Mouse (Mus musculus) kidney, adult 9 months (tissue): ENCODE results near the gene Sowaha.
A peak's percentile ranks its signal among the peaks of the same experiment; 100 is the strongest.

Experiments used
- DNase-seq: peaks from one replicate; pipeline ENCODE4 v3.0.0; 2022

Sowaha gene

DNA sequence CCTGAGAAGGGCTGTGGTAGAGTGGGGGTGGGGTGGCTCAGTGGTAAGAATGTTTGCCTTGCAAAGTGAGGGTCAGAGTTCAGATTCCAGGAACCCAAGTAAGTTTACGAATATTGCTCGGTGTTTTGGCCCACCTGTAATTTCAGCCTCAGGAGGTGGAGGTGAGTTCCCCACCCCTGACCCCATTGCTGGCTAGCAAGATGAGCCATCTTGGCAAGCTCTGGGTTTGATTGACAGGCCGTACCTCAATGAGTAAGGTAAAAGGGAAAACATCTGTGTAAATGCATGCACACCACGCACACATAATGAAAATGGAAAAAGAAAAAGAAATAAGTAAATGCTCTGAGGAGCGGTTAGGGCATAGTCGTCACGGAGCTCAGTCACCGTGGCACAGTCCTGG is 24.3 kb upstream of the Sowaha start:
- DNase-seq, result no peak

DNA sequence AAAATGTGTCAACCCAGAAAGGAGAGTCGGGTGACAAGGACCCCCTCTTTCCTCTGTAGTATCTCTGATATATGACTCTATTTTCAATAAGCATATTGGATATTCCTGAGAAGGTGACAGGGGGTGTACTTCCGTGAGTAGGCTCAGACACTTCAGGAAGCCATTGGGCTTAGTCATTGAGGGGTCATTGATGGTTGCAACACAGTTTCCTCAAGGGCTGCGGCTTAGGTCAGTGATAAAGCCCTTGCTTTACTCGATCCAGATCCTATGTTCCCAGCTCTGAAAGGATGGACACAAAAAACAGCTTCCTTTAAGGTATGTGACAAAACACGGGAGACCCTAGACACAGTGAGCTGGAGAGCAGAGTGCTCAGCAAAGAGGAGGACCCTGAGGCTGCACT is 23.7 kb upstream of the Sowaha start:
- DNase-seq, result no peak

DNA sequence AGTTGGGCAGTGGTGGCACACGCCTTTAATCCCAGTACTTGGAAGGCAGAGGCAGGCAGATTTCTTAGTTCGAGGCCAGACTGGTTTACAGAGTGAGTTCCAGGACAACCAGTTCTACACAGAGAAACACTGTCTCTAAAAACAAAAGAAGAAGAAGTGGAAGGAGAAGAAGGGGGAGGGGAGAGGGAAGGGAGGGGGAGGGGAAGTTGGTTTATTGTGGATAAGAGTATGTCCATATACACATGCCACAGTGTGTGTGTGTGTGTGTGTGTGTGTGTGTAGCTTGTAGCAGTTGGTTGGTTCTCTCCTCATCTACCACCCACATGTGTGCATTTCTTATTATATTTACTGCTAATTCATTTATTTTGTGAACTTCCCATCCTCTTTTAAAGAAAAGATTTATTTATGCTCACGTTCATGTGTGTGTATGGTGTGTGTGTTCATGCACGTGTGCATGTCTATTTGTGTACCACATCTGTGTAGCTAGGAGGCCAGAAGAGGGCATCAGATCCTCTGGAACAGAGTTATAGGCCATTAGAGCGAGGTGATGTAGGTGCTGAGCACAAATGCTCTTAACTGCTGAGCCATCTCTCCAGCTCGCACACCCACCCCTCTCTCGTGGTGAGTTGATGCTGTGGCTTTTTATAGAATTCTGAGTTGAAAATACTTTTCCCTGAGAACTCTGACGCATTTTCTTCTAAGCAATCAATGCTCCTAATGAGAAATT is 22.1 kb upstream of the Sowaha start:
- DNase-seq, result no peak

DNA sequence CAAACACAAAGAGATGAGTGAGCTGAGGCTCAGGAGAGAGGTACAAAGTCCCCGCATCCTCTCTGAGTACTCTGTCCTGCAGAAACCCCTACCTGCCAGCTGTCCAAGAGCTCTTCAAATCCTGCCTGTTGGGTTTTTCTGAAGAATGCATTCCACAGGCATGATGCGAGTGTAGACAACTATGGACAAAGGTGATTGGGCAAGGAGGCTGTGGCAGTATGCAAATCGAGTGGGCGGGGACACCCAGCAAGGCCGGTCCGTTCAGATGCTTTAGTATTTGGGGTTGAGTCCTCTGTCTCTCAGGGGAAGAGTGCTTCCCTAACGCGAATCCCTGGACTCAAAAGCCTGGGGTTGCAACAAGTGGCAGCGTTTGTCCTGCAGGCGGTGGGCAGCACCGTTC is 20.5 kb upstream of the Sowaha start:
- no peak for DNase-seq

DNA sequence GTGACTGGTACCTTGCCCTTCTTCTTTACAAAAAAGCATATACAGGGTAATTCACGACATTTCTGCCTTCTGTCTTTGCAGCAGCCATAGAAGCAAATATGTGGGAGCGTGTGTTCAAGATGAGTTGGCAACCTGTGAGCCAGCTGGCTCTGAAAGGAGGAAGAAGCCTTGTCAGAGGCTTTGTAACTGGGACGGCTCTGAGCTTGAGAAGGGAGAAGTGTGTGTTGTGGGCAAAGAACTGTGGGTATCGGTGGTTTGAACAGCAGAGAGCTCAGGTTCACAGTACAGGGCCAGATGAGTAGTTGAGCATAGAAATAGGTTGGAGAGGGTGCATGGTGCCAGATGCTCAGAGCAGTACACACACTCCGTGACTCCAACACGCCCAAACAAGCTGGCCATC is 16.9 kb upstream of the Sowaha start:
- DNase-seq, result no peak

DNA sequence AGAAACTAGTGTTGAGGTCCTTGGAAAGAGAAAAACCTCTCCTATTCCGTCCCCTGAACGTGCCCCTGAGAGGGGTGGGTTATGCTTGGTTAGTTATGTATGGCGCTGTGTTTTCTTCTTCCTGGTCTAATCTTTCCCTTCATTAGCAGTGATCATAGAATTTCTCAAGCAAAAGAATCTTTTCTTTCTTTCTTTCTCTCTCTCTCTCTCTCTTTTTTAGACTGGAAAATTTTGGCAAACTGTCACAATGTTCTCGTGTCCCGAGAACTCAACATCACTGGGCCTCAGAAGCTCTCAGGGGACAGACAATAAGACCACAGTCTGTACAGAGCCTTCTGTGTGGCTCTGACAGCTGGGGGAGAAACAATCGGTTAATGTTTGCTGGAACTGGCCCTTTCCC is 15.3 kb upstream of the Sowaha start:
- no peak for DNase-seq

DNA sequence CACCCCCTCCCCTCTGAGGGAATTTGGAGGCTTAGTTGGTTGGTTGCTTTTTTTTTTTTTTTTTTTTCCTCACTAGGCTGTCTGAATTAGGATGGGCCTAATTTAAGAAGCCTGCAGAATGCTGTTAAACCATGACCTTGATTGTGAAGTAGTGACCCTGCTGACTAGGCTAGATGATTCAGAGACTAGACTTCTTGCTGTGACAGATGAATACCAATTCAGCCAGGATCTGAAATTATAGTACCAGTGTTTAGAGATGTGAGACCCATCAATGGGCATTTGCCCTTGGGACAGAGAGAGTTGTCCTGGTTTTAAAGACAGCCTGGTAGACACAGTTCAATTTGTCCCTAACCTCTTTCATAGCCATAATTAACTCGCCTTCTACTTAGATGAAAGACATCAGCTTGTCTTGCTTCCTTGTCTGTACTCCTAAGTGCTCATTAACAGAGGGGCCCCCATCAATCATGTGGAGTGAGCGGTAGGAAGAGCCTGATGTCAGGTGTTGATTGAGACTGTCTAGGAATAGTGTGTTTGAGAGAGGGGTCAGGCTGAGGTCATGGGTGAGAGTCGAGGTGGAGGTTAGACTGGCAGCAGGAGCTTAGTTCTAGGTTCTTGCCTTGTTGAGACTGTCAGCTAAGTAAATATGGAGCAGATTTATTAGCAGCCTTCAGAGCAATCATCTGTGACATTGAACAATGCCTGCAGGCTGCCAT is 13.3 kb upstream of the Sowaha start:
- DNase-seq, result no peak

DNA sequence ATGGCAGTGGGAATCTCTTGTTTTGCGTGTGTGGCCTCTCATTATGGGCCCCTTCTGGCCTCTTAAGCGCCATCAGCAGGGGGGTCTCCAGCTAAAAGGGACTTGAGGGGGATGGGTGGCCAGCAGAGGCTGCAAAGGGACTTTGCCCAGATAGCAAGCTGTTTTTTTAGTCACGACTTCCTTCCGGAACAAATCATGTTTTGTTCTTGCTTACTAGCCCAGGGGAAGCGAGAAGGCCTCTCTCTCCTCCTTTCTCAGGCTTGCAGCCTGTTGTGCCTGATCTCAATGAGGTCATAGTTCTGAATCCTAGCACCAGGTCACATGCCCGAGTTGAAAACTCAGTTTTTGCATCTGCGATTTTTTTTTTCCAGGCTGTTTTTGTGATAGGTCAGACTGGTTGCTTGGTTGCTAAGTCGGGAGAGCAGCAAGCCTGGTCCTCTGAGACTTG is 11.9 kb upstream of the Sowaha start:
- DNase-seq, result no peak

DNA sequence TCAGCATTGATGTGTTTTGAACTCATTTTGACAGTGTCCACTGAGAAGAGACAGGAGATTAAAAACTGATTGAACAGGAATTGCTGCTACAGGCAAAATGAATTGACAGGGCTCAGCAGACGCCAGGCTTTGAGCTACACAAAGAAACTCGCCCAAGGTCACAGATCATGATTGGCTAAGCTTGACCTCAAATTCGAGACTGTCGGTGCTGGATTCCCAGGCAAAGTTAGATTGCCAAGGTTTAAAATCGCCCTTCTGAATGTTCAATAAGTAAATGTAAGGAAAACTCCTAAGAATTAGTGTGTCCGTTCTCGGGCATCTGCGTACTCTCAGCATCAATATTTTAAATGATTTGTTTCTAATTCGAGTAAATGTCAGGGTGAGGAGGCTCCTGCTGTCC is 9.3 kb upstream of the Sowaha start:
- DNase-seq, result no peak

DNA sequence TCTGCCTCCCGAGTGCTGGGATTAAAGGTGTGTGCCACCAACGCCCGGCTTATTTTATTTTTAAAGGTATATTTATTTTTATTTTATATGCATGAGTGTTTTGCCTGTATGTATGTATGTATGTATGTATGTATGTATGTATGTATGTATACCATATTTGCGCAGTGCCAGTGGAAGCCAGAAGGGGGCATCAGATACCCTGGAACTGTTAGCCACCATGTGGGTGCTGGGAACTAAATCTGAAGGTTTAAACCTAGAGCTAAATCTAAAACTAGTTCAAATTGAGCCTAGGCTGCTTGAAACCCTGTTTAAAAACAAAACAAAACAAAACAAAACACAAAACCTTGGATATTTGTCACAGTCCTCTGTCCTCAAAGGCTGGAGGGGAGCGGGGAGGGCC is 8.9 kb upstream of the Sowaha start:
- no peak for DNase-seq

DNA sequence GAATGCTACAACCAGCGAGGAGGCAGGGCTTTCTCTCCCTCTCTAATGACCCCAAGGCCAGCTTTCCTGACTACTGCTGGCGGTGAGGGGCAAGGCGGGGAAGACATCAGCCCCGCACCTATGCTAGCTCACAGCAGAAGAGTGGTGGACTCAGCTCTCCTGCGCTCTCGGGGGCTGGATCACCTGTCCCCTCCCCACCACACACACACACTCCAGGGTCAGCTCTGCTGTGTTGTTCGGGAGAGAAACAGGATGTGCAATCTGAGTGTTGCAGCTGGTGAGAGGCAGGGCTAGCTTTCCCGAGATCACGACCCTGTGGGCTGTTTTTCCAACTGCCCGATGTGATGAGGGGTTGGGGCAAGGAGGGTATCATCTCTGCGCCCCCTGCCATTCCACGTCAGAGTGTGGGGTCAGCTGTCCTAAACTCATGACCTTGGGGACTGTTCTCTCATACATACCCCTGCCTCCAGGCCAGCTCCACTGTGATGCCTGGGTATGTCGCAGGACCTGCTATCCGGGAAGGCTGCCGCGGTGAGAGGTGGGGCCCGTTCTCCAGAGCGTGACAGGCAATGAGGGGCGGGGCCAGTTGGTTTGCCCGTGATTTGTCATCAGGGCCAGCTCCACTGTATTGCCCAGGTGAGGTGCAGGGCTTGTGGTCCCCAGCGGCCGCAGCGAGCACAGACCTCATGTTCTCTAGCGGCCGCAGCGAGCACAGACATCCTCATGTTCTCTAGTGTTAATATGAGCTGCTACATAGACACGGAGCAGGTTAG is 6.9 kb upstream of the Sowaha start:
- DNase-seq, result peak; percentile 47

DNA sequence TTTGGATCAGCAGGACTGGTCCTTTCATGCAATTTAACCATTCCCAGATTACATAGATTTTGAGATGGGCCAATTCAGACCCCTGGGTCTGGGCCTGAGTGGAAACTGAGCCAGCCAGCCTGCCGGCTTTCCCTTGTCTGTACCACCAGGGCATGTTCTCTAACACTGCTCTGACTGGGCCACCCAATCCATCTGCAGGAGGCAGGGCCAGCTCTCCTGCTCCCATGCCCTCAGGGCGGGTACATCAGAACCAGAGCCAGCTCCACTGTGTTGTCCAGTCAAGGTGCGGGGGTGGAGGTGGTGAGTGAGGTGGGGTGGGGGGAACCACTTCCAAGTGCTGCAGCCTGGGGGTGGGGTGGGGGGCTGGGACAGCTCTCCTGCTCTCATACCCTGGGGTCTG is 6.3 kb upstream of the Sowaha start:
- DNase-seq, result no peak

DNA sequence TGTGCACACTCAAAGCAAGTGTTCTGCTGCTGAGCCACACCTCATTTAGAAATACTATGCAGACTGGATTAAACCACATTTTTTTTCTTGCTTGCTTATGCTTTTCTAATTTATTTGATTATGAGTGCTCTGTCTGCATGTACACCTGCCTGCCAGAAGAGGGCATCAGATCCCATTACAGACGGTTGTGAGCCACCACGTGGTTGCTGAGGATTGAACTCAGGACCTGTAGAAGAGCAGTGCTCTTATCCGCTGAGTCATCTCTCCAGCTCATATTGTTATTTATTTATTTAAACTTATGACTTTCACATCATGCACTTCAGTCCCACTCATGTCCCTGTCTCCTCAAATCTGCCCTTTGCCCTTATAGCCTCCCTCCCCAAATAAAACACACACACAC is 5.6 kb upstream of the Sowaha start:
- no peak for DNase-seq

DNA sequence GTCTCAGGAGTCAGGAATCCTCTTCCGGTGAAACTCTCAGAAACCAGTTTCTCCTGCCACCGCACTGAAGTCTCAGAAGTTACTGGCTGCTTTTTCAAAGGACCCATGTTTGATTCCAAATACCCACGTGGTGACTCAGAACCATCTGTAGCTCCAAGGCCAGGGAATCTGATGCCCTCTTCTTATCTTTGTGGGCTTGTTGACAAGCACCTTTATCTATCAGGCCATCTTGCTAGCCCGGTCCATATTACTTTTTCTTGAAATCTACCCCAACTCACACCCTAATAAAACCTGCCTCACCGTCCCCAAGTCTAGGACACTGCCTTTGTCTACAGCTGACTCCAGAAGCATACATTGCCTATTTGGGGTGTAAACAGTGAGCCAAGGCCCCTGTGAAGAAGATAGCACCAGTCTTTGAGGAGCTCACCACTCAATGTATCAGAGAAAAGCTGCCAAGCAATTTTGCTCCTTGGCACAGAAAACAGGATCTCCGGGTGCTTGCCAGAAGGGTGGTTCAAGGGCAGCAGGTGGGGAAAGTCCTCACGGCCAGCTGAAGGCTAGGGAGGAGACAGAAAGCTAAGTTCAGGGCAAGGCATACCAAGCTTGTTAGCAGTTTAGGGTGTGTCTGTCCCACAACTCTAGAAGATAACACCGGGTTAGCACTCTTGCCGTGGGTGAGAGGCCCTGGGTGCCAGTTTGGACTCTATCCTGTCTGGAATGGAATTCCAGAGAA is 3.3 kb upstream of the Sowaha start:
- peak; percentile 43 for DNase-seq

DNA sequence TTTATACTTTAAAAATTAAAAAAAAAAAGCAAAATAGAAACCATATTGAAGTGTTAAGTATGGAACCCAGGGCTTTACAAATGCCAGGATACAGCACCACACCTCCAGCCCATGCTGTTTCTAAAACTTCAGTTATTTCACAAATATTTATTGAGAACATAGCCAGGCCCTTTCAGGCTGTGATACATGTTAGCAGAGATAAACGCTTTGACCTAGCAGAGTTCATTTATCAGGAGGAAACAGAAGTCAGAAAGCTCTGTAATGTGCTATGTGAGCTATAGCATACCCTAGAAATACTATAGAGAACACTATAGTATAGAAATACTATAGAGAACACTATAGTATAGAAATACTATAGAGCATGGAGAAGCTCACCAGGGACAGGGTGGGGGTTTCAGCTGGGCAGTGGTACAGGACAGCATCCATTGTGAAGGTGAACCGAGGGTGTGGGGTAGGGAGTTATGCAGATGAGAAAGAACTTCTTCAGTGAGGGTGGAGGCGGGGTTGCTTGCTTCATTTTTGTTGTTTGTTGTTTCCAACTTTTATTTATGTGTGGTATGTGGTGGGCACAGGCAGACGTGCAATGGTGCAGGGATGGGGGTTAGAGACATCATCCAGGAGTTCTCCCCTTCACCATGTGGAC is 1.1 kb upstream of the Sowaha start:
- DNase-seq, result no peak

DNA sequence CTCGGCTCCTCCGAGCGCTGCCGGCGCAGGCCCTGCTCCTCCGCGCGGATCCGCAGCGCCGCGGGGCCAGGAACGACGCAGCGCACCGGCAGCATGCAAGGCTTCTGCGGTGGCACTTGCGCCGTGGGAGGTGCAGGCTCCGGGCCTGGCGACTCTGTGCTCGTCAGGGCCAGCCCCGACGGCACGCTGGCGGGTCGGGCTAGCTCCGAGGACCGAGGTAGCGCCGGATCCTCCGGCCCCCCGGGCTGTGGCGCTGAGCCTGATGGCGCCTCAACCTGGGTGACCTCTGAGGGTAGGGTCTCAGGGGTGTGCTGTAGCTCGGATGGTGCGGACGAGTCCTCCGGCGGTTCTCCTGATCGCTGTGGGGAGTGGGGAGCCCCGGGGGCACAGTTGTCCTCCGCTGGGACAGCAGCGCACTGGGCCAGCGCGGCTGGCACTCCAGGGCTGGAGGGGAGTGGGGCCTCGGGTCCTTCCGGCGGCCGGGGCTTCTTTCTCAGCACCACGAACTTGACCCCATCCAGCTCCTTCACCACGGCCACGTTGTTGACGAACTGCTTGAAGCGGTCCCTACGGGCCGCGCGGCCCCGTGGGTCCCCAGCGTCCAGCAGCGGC is 797 bp downstream of the Sowaha start:
- DNase-seq, result no peak

DNA sequence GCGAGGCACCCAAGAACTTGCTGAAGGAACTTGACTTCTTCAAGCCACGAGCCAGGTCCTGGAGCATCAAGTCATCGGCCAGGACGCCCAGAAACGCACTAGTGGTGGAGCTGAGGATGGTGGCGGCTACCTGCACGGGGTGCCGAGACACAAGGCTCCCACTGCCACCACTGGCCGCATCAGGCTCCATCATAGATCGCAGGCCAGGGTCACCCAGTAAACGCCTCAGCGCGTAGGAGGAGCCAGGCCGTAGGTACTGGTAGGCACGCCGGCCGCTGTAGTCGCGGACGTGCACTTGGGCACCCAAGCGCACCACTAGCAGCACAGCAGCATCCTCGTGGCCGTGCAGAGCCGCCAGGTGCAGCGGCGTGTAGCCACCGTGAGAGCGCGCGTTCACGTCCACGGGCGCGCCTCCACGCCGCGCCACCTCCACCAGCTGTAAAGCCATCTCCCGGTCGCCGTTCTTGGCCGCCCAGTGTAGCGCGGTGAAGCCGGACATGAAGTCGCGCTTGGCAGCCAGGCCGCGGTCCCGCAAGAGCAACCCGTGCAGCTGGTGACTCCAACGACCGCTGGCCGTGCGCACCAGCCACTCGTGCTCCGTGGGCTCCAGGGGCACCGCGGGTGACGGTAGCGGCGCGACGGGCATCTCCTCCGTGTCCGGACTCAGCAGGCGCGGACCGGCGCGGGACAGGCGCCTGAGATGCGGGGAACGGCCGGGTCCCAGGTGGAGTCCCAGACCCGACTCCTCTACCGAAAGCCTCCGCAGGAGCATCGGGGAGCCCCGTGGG is 1.5 kb downstream of the Sowaha start:
- no peak for DNase-seq

DNA sequence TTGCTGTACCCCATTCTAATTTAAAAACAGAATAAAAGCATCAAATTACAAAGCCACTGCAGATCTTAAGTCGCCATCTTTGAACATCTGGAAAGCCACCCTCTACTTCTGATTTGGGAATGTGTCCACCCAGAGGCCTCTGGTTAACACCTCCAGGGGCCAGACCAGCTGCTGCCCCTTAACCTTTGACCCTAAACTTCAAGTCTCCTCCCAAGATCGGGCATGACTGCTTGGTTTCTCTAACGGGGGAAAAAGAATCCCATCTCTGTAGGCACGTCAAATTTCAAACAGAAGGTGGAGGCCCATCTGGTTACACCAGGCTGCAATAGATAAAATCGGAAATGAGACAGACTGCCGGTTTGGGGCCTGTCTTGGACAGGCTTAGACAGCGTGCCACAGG is 2.2 kb downstream of the Sowaha start:
- DNase-seq, result no peak

DNA sequence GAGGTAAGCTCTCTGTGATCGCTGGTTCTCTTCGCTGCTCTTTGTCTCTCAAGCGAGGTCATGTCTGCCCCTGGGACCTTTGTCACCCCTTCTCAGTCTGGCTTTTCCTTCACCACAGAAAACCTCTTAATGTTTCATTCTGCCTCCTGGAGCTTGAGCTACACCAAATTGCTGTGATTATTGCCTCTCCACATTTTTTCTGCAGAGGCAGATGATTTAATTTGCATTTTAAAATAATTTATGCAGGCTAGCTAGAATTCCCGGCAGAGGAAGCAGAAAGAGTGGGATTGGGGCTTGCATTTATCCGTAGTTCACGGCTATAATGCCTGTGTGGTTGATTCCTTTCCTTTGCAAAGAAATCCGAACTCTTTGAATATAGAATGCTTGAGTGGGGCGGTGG is 4.5 kb downstream of the Sowaha start:
- no peak for DNase-seq

DNA sequence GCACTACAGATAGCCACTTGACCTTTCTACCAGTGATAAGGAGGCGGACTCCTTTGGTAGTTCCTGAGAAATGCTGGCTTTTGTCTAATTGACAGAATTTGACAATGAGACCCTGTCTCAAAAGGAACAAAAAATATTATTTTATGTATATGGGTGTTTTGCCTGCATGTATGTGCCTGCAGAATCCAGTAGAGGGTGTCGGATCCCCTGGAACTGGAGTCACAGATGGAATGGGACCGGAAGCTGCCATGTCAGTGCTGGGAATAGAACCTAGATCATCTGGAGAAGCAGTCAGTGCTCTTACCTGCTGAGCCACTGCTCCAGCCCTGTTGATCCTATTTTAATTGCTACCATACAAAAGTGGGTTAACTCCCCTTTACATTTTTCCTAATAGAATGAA is 7.4 kb downstream of the Sowaha start:
- no peak for DNase-seq

DNA sequence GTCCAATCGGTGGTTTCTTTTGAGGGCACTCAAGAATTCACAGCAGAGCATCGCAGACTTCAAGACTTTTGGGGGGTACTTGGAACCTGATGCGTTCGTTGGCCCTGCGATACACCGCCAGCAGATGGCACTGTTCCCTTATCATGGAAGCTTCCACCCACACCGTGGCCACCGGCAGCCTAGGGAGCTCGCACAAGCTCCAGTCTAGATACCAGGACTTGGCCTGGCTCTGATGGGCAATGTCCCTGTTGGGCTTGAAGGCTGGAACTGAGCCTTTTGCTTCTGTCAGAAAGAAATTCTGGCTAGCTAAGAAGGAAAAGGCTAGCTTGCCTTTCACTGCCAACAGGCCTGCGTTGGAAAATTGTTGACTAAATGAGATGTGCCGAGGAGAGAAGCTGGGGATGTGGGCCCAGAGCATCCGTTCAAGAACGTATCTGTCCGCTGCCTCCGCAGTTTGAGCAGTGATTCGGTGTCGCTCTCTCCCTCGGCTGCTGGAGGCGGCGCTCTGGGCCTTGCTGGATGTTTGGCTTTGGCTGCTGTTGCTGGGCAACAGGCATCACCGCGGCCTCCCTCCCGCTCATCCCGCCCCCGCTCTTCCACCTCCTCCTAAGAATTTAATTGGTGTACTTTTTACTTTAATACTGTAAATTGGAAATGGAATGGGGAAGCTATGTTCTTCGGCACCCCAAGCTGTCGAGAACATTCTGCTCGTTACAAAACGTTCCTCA is 9.9 kb downstream of the Sowaha start, which contains the start of gene Gm9837:
TSS of gene Gm9837 (minus strand) at position 512 of the 728 bp plus-strand sequence.
- peak; percentile 88 for DNase-seq
